Mouse (Mus musculus) cortical plate, adult 2 months (tissue): ENCODE data around the gene Abcc3.
A peak's percentile ranks its signal among the peaks of the same experiment; 100 is the strongest.

ENCODE experiments used
- CTCF ChIP-seq: fragments of 200-500 bp; IDR thresholded peaks from 2 replicates; pipeline ENCODE4 v1.5.1; 2011; ENCODE audit warnings: mild to moderate bottlenecking, control low read depth, low read length; ENCODE audit not compliant: insufficient read depth; ENCODE audit errors: extremely low read depth
- POLR2A ChIP-seq: fragments of 200-500 bp; IDR thresholded peaks from 2 replicates; pipeline ENCODE4 v1.6.1; 2011; ENCODE audit warnings: mild to moderate bottlenecking, low read length, control low read depth; ENCODE audit not compliant: insufficient read depth; ENCODE audit errors: extremely low read depth

DNA sequence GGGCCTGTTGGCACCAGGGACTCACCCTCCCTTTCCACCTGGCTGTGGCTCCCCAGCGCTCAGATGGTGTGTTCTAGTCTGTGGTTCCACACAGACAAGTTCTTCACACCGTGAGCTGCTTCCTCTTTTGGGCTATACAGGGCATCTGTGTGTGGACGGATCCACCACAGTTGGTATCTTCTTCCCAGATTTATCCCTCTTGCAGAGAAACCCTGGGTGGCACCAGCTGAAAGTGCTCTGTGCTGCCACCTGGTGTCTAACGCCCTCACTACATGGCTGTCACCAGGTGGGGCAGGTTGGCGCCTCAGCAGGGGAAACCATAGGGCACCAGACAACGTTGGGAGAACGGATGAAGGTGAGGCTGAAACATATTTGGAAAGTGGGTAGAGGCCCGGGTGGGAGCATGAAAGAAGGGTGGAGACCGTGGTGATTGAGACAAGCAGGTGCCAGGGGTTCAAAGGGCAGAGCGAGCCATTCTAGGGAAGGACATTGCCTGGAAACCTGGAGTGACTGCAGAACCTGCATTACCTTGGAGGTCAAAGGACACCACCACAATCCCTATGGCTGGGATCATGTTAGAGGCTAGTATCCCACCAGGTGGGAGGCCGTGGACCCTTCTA is 12.0 kb upstream of the Abcc3 start:
- peak; percentile 87 for TF ChIP-seq CTCF
- no peak for TF ChIP-seq POLR2A
